Mouse (Mus musculus) right cerebral cortex, postnatal 10 days (tissue): Measurements from ENCODE around the gene Ly6g5c.
A peak's percentile ranks its signal among the peaks of the same experiment; 100 is the strongest.

ENCODE experiments used
- DNase-seq, 2 experiments: peaks; one replicate each; pipeline ENCODE4 v3.0.0; 2021; ENCODE audit warnings: low spot score in 2 of 2

Gene Ly6g5c

GRCm38 (mm10) chr17:35108097-35108496 is at the start of gene Ly6g5c:
TSS of gene Ly6g5c (plus strand) at chr17:35108279.
- no peak for DNase-seq

GRCm38 (mm10) chr17:35058316-35058715 is 49.8 kb upstream of the Ly6g5c start:
- no peak for DNase-seq

- peak; percentile 89 for DNase-seq
Observed at GRCm38 (mm10) chr17:35058911-35059892, 48.9 kb upstream of the Ly6g5c start, which contains the start of gene Ddah2. TSS of gene Ddah2 (plus strand) at chr17:35059035.

- DNase-seq, result no peak
Observed at GRCm38 (mm10) chr17:35060071-35060470, 48.0 kb upstream of the Ly6g5c start.

GRCm38 (mm10) chr17:35060737-35061297 is 47.3 kb upstream of the Ly6g5c start:
- DNase-seq, result no peak

- no peak for DNase-seq
Observed at GRCm38 (mm10) chr17:35061299-35061698, 46.8 kb upstream of the Ly6g5c start.

- no peak for DNase-seq
Observed at GRCm38 (mm10) chr17:35063466-35063865, 44.6 kb upstream of the Ly6g5c start.

- no peak for DNase-seq
Observed at GRCm38 (mm10) chr17:35064378-35064877, 43.7 kb upstream of the Ly6g5c start.

GRCm38 (mm10) chr17:35064951-35065947 is 42.8 kb upstream of the Ly6g5c start, which contains the start of gene Ly6g6c:
TSS of gene Ly6g6c (plus strand) at chr17:35065388.
- no peak for DNase-seq

- no peak for DNase-seq
Observed at GRCm38 (mm10) chr17:35066084-35066483, 42.0 kb upstream of the Ly6g5c start, which contains the start of gene Mpig6b. TSS of gene Mpig6b (minus strand) at chr17:35066184.

- DNase-seq, result no peak
Observed at GRCm38 (mm10) chr17:35068213-35068914, 39.7 kb upstream of the Ly6g5c start.

GRCm38 (mm10) chr17:35070556-35071229 is 37.4 kb upstream of the Ly6g5c start:
- DNase-seq, result no peak

- DNase-seq, result no peak
Observed at GRCm38 (mm10) chr17:35071454-35071853, 36.6 kb upstream of the Ly6g5c start.

- DNase-seq, result no peak
Observed at GRCm38 (mm10) chr17:35074097-35074496, 34.0 kb upstream of the Ly6g5c start.

- no peak for DNase-seq
Observed at GRCm38 (mm10) chr17:35076507-35077176, 31.4 kb upstream of the Ly6g5c start, which contains the start of gene Ly6g6e. TSS of gene Ly6g6e (plus strand) at chr17:35076902.

- peak in 1 of 2 experiments; percentile 25 for DNase-seq
Observed at GRCm38 (mm10) chr17:35077285-35077684, 30.8 kb upstream of the Ly6g5c start.

GRCm38 (mm10) chr17:35077786-35078233 is 30.3 kb upstream of the Ly6g5c start, which contains the start of gene Ly6g6d:
TSS of gene Ly6g6d (minus strand) at chr17:35078065.
- DNase-seq, result peak in 1 of 2 experiments; percentile 50

- DNase-seq, result no peak
Observed at GRCm38 (mm10) chr17:35079778-35080177, 28.3 kb upstream of the Ly6g5c start.

GRCm38 (mm10) chr17:35080248-35080647 is 27.8 kb upstream of the Ly6g5c start:
- no peak for DNase-seq
